Mouse (Mus musculus) liver, postnatal 0 days (tissue): ENCODE measurements around the gene Tex9.

Experiments
- CTCF ChIP-seq: sonication (generic); IDR thresholded peaks from 2 replicates; pipeline ENCODE4 v1.5.1; 2016; ENCODE audit warnings: antibody characterized with exemption, low read depth
- EP300 ChIP-seq: IDR thresholded peaks from 2 replicates; pipeline ENCODE4 v1.6.1; 2016; ENCODE audit warnings: antibody characterized with exemption, low read depth, mild to moderate bottlenecking

GRCm38 (mm10) chr9:72422753-72423152 lies 69.3 kb downstream of the Tex9 start:
- TF ChIP-seq CTCF (peak; percentile 41), EP300 (no peak)
